Mouse (Mus musculus) megakaryocyte, embryonic 14.5 days (primary cell): Measurements from ENCODE around the gene Spata48. TPM values are rescaled to one million over a fixed set of nuclear protein-coding genes. Genes with fewer than 3 reads are reported as not detected.

ENCODE experiments used
- H3K27me3 ChIP-seq: replicated peaks from 2 replicates; pipeline ENCODE3; 2012; ENCODE audit warnings: inconsistent platforms
- H3K36me3 ChIP-seq: replicated peaks from 2 replicates; pipeline ENCODE3; 2012; ENCODE audit warnings: low read length, inconsistent platforms, mixed read lengths
- H3K4me1 ChIP-seq: 2 replicates; pipeline ENCODE4 v1.6.1; 2012; ENCODE audit warnings: inconsistent platforms
- H3K4me3 ChIP-seq: replicated peaks from 2 replicates; pipeline ENCODE3; 2012; ENCODE audit warnings: moderate library complexity, mild to moderate bottlenecking, inconsistent platforms
- H3K9me3 ChIP-seq: 2 replicates; pipeline ENCODE4 v1.6.1; 2012; ENCODE audit warnings: inconsistent platforms
- FLI1 ChIP-seq: IDR thresholded peaks from 2 replicates; pipeline ENCODE4 v1.6.1; 2012; ENCODE audit warnings: low read length, inconsistent platforms, mixed read lengths
- GATA1 ChIP-seq: IDR thresholded peaks from 3 replicates; pipeline ENCODE4 v1.6.1; 2012; ENCODE audit warnings: mixed read lengths, low read length, inconsistent platforms, borderline replicate concordance
- polyA plus RNA-seq: library from polyadenylated mRNA; stranded (reverse); fragments of >175 nt; gene quantifications from 2 replicates; pipeline ENCODE4 v1.2.3, GENCODE M21; 2012; ENCODE audit warnings: low replicate concordance; ENCODE audit not compliant: insufficient read depth

The Spata48 gene
- polyA plus RNA-seq, 1 experiment = 6.8 TPM

GRCm38 (mm10) chr11:11559099-11559686, 97.3 kb downstream of the Spata48 start:
- Histone ChIP-seq H3K4me3 (no peak overlapping the region), H3K36me3 (no peaks in the 10 kb centered on the region), H3K27me3 (peaks cover 2% of the 10 kb centered on the region), H3K4me1 (peaks cover 50% of the 10 kb centered on the region), H3K9me3 (no peaks in the 10 kb centered on the region)
- no peak for TF ChIP-seq GATA1
- TF ChIP-seq FLI1 = no peak

- Histone ChIP-seq H3K4me1 (peaks cover 57% of the 10 kb centered on the region), H3K4me3 (no peak overlapping the region)
These were observed 99.2 kb downstream of the Spata48 start for GRCm38 (mm10) chr11:11561118-11561517.

GRCm38 (mm10) chr11:11564266-11565044, 102.6 kb downstream of the Spata48 start:
- TF ChIP-seq FLI1 = no peak
- peak overlapping the region; percentile 31 for H3K4me3 ChIP-seq
- H3K27me3 ChIP-seq = peaks cover 2% of the 10 kb centered on the region
- H3K9me3 ChIP-seq = no peaks in the 10 kb centered on the region
- no peaks in the 10 kb centered on the region for H3K36me3 ChIP-seq
- H3K4me1 ChIP-seq = peaks cover 45% of the 10 kb centered on the region

More at GRCm38 (mm10) chr11:11561118-11561517, 99.2 kb downstream of the Spata48 start:
- peaks cover 2% of the 10 kb centered on the region for H3K27me3 ChIP-seq
- TF ChIP-seq GATA1 (no peak), FLI1 (no peak)
- H3K9me3 ChIP-seq = no peaks in the 10 kb centered on the region
- no peaks in the 10 kb centered on the region for H3K36me3 ChIP-seq

Other genes with a start within 250 kb of the Spata48 start
- gene Zpbp, start 314 bp downstream of the Spata48 start, polyA plus RNA-seq = not detected in 2 replicates
- gene 4930512M02Rik, start 165.7 kb downstream of the Spata48 start, polyA plus RNA-seq = not detected in 2 replicates
- gene Ikzf1, start 222.9 kb downstream of the Spata48 start, polyA plus RNA-seq = 15.2 and 18.0 TPM in 2 replicates